Mouse (Mus musculus): ENCODE data around the gene Rbks.
"Not testable (repeated sequence)": the region's sequence is repeated elsewhere in the genome, so short reads cannot be mapped to it uniquely, and the experiment has no call there.

Rbks gene

GRCm38 (mm10) chr5:31627562-31628526 lies 69.6 kb downstream of the Rbks start:
- no peak for ATAC-seq (ENCODE audit: low TSS enrichment)

DNA sequence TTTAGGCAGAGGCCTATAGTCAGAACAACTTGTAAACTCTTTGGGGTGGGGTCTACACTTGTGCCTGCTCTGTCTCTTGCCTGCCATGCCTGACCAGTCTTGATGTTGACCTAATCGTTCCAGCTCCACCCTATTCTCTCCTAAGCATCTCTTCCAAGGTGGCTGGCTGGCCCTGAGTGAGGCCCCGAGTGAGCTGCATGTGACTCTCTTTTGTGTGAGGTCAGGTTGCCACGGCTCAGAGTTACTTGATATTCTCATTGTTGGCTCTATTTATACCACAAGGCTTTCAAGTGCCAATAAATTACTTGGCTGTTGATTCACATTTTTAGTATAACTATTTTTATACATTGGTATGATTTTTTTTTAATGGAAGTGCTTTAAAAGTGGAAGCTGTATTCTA lies 70.3 kb downstream of the Rbks start:
- ATAC-seq (ENCODE audit: low TSS enrichment): no peak

GRCm38 (mm10) chr5:31620326-31620725 lies 77.1 kb downstream of the Rbks start:
- no peak for ATAC-seq (ENCODE audit: low TSS enrichment)

- ATAC-seq (ENCODE audit: low TSS enrichment): no peak
Measured at GRCm38 (mm10) chr5:31614339-31615025, 82.9 kb downstream of the Rbks start.

DNA sequence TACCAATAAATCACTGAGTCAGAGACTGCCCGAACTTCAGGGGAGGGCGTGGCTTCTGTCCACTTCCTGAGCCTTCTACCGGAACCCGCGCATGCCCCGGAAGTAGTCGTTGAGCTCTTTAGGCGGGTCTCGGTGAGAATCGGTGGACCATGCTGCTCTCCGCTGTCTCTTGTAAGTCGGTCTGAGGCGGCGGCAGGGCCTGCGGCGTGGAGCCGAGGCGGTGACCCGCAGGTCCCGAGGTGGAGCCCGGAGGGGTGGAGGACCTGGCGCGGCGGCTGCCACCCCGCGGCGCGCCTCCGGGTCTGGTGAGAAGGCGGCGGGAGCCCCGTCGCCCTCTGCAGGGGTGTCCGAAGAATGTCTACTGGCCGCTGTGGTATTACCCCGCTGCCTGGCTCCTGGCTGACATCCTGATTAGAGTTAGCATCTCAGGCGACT lies 83.6 kb downstream of the Rbks start:
- peak; percentile 98 for ATAC-seq (ENCODE audit: low TSS enrichment)

DNA sequence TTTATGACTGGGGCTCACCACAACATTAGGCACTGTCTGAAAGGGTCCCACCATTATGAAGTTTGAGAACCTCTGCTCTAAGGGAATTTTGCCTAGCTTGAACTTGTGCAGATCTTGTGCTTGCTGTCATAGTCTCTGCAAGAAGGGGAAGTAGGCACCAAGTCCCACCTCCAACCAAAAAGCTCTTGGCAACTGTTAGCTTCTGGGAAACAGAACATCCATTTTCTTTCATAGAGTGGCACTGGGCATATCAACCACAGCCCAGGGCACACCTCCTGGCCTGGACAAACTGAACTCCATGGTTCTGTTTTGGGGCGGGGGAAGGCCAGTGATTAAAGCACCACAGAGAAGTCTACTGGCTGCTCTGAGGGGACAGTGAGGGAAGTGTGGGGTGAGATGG lies 86.2 kb downstream of the Rbks start:
- no peak for ATAC-seq (ENCODE audit: low TSS enrichment)

GRCm38 (mm10) chr5:31610376-31611086 lies 86.9 kb downstream of the Rbks start:
- ATAC-seq (ENCODE audit: low TSS enrichment): no peak

DNA sequence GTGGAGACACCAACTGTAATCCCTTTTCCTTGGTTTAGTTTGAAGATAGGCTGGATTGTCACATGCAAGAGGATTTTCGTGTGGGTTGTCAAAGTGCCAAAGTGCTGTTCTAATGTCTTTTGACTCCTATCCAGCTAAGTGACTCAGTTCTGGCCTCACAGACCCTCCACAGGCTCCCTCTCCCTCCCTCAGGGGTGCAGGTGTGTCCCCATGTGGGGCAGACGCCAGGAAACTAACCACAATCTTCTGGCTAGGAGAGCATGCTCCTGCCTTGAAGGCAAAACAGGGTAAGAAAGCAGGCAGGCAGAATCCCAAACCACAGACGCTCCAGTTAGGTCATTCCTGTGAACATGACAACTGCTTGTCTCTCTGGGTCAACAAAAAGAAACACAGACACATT lies 91.3 kb downstream of the Rbks start:
- ATAC-seq (ENCODE audit: low TSS enrichment): no peak

DNA sequence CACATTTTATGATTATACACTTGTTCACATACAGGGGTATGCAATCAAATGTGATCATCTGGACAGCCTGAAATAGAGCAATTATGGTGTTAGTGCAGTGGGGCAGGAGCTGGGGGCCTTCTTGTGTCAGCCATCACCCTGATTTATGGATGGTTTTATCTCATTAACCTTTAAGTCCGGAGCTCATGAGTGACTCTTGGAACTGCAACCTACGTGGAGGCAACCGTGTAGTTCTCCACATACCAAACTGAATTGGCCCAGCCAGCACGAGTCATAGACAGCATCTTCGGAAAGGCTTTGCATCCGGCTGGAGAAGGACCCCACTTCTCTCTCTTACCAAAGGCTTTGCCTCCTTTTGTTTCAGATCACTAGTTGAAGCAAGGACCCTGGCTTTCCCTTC lies 93.7 kb downstream of the Rbks start:
- ATAC-seq (ENCODE audit: low TSS enrichment): no peak

- ATAC-seq (ENCODE audit: low TSS enrichment): peak; percentile 96
Measured at GRCm38 (mm10) chr5:31602377-31602776, 95.0 kb downstream of the Rbks start.

DNA sequence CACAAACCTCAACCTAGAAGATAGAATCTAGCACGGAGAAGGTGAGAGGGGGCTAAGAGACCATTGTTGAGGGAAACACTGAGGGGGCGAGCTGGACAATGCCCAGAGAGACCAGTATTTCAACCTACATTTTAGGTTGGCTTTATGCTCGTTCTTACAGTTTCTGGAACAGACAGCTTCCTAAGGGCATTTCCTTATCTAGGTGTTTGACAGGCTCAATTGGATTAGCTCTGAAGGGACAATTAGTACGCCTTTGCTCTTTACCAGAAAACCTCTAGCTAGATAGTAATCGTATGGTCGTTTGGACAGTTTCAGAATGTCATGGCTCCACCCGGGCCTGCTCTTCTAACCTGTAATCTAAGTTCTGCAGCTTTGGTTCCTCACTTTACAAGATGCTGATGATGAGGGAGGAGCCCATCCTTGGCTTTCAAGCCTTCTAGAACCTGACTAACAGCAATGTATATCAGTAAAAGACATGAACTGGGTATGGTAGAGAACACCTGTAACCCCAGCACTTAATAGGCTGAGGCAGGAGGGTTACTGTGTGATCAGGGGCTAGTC lies 96.2 kb downstream of the Rbks start:
- no peak for ATAC-seq (ENCODE audit: low TSS enrichment)

- no peak for ATAC-seq (ENCODE audit: low TSS enrichment)
Measured at GRCm38 (mm10) chr5:31599161-31599560, 98.3 kb downstream of the Rbks start.

GRCm38 (mm10) chr5:31598579-31598978 lies 98.8 kb downstream of the Rbks start:
- no peak for ATAC-seq (ENCODE audit: low TSS enrichment)

DNA sequence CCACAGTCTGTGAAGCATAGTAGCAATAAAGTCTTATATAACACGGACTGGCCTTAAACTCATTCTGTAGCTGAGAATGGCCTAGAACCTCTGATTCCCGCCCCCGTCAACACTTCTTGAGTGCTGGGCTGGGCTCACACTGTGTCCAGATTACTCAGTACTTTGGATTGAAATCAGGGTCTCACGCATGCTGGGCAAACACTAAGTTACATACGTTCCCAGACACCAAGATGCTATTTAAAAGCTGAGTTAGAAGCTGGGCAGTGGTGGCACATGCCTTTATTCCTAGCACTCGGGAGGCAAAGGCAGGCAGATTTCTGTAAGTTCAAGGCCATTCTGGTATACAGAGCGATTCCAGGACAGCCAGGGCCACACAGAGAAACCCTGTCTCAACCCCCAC lies 99.3 kb downstream of the Rbks start:
- no peak for ATAC-seq (ENCODE audit: low TSS enrichment)

- no peak for ATAC-seq (ENCODE audit: low TSS enrichment)
Measured at GRCm38 (mm10) chr5:31597430-31597944, 99.9 kb downstream of the Rbks start.

DNA sequence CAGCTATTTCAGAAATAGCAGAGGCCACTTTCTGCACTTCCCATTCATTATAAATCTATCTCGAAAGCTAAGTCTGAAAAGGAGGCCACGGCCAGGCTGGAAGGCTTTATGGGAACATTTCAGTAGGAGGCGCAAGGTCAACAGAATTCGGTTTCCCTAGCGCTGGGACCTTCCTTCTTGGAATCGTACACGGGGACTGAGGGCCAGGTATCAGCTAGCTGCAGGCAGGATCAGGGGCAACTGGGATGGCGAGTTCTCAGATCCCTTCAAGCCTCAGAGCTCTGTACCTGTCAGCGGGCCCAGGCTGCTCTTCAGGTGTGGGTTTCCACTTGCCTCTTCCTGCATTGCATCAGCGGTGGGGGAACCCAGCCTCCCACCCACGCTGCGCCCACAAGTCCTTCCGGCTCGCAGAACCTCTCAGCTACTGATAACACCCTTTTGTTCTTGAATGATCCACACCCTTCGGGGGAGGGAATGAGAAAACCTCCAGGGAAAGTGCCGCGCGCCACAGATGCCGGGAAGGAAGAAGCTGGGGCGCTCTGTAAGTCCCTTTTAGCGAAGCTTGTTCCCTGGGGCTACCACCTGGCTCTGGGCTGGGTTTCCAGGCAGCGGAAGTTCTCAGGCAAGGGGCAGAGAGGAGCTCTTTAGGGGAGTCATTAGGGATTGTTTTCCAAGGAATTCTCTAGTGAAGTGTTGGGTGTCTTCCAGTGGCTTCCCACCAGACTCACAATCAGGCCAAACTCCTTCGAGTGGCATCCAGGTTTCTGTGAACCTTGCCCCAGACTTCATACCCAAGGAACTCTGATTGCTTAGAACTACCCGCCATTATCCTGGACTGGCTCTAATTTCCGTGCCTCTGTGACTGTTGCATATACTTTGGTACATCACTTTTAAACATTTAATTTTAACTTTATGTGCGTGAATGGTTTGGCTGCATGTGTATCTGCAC lies 100.7 kb downstream of the Rbks start, which contains the start of gene Mrpl33:
Mrpl33 (plus strand) TSS at position 455 of the 949 bp plus-strand sequence.
- peak; percentile 52 for ATAC-seq (ENCODE audit: low TSS enrichment)

DNA sequence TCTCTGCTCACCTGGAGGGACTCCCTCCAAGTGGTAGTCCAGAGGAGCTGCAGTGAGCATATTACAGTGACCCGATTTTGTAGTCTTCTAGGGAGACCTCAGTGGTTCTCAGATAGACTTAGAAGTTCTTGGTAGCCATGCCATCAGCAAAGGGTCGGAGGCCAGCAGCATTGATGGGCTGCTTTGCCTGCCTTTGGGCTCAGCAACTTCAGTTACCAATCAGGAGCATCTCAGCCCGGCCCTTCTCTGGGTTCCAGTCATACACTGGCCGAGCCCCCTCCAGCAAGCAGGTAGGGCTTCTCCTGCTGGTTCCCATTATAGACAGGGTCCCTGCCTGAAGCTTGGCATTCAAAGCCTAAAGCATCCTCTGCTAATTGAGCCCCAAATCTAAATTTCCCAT lies 101.6 kb downstream of the Rbks start:
- ATAC-seq (ENCODE audit: low TSS enrichment): no peak

DNA sequence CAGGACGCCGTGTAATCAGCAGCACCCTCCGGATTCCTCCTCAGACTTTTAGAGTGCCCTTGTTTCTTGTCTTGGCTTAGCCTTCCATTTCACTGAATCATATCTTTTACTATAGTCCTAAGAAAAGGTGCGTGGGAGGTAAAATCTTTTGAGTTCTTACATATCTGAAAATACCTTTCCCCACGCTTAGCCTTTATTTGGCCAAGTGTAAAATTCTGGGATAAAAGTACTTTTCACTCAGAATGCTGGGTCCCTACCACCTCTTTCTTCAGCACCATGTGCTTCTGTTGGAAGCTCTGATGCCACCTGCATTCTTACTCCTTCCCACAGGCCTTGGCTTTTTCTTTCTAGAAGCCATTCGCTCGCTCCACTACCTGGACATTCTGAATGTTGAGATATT lies 106.3 kb downstream of the Rbks start:
- ATAC-seq (ENCODE audit: low TSS enrichment): peak; percentile 86

DNA sequence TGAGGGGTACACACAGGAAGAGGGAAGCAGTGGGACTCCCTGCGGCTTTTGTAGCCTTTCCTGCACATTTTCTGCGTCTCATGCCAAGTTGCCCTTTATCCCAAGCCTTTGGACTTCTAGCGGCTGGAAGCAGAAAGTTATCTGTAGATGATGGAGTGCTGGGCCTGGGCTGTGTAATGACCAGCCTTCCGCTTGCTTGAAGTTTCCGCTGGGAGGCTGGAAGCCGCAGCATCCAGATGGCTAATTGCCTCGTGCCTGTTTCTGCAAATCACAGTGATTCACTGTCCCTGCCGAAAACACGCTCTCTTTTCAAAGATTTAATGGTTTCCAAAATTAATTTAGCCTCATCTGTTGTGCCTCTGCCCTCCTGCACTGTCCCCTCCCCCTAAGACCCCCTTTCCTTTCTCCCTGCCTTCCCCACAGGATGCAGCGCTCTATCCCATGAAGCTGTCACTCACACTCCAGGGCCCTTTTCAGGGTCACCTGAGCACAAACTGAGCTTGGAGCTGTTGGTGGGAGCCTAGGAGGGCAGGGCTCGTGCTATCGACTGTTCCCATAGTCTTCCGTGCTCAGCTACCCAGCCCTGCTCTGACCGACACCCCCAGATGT lies 107.6 kb downstream of the Rbks start:
- ATAC-seq (ENCODE audit: low TSS enrichment): peak; percentile 42; the same call in 1 of the 2 replicates

DNA sequence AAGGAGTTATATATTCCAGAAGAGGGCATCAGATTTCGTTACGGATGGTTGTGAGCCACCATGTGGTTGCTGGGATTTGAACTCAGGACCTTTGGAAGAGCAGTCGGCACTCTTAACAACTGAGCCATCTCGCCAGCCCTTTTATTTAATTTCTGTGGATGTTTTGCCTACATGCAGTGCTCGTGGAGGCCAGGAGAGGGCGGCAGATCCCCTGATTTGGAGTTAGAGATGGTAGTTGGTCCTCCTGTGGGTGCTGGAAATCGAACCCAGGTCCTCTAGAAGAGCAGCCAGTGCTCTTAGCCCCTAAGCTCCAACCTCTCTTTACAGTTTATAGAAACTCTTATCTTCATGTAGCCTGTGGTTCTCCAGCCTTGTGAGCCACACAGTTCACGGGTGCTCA lies 108.8 kb downstream of the Rbks start:
- not testable (repeated sequence) for ATAC-seq (ENCODE audit: low TSS enrichment)

All from frontal cortex, adult (tissue).